Mouse (Mus musculus) neural tube, embryonic 13.5 days (tissue): ENCODE results near the gene Sgpp2. TPM values are rescaled to one million over a fixed set of nuclear protein-coding genes. Genes with fewer than 3 reads are reported as not detected.

Experiments used
- ATAC-seq: fragments of 200-750 bp; cut with Nextera tagmentation; 2 replicates; pipeline ENCODE4 v1.8.0; 2017; ENCODE audit warnings: low read depth, mild to moderate bottlenecking, moderate TSS enrichment, moderate library complexity
- H3K27ac ChIP-seq: fragments of 300-500 bp; sonication (generic); replicated peaks from 2 replicates; pipeline ENCODE4 v1.5.1; 2015; ENCODE audit warnings: moderate library complexity, mild to moderate bottlenecking, inconsistent platforms
- H3K27me3 ChIP-seq: fragments of 300-500 bp; sonication (generic); 2 replicates; pipeline ENCODE4 v1.6.1; 2015; ENCODE audit warnings: mild to moderate bottlenecking, inconsistent platforms
- H3K36me3 ChIP-seq: fragments of 300-500 bp; sonication (generic); 2 replicates; pipeline ENCODE4 v1.6.1; 2015; ENCODE audit warnings: mild to moderate bottlenecking, inconsistent platforms
- H3K4me1 ChIP-seq: fragments of 300-500 bp; sonication (generic); replicated peaks from 2 replicates; pipeline ENCODE4 v1.6.1; 2015; ENCODE audit warnings: inconsistent platforms
- H3K4me2 ChIP-seq: fragments of 300-500 bp; sonication (generic); 2 replicates; pipeline ENCODE4 v1.6.1; 2015; ENCODE audit warnings: inconsistent platforms, mild to moderate bottlenecking, moderate library complexity
- H3K4me3 ChIP-seq: fragments of 300-500 bp; sonication (generic); 2 replicates; pipeline ENCODE4 v1.5.1; 2015; ENCODE audit warnings: mild to moderate bottlenecking, inconsistent platforms
- H3K9ac ChIP-seq: fragments of 300-500 bp; sonication (generic); 2 replicates; pipeline ENCODE4 v1.6.1; 2015; ENCODE audit warnings: moderate library complexity, mild to moderate bottlenecking, inconsistent platforms
- H3K9me3 ChIP-seq: fragments of 300-500 bp; sonication (generic); 2 replicates; pipeline ENCODE4 v1.6.1; 2016; ENCODE audit warnings: inconsistent platforms
- WGBS: fragments of 180-500 bp; shearing (Covaris S2); methylation state at CpG from one replicate; pipeline ENCODE4 v1.1.7; 2015; 5-methylcytosine and 5-hydroxymethylcytosine counted together
- polyA plus RNA-seq: library from polyadenylated mRNA; unstranded; fragments of >200 nt; fragmentation: Nextera tagmentation; extraction: Ambion mirVana; gene quantifications from 2 replicates; pipeline ENCODE4 v1.2.1, GENCODE M21; 2015

Gene Sgpp2
- polyA plus RNA-seq, 1 experiment from 2014 or later = 2.3 TPM

GRCm38 (mm10) chr1:78436445-78436844 is 126.3 kb downstream of the Sgpp2 start:
- H3K27ac ChIP-seq = no peak overlapping the region
- no peak for ATAC-seq
- WGBS = 95% methylated on average over 1 of the region's 1 CpGs

DNA sequence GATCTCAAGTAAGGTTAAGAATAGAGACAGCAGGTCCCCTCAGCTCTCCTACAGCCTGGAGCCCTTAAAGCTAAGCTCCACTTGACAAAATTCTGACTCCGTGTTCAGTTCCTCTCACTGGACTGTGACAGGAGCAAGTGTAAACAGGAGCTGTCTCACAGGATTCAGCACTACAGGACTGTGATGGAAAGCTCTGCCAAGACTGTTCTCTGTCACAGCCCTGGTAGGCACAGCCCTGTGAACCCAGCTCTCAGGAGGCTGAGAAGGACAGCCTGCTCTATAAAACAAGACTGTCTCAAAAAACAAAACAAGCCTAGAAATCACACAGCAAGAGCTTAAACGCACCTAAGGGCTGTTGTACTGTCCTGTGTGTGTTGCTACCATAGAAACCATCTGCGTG is 127.0 kb downstream of the Sgpp2 start:
- no peak overlapping the region for H3K4me2 ChIP-seq
- H3K4me3 ChIP-seq = no peak overlapping the region
- H3K27ac ChIP-seq = no peak overlapping the region
- H3K9ac ChIP-seq = no peak overlapping the region
- 83% methylated on average over 3 of the region's 3 CpGs for WGBS
- no peaks in the 10 kb centered on the region for H3K27me3 ChIP-seq
- peaks cover 20% of the 10 kb centered on the region for H3K36me3 ChIP-seq
- ATAC-seq = no peak
- H3K9me3 ChIP-seq = no peaks in the 10 kb centered on the region
- H3K4me1 ChIP-seq = no peaks in the 10 kb centered on the region

More at GRCm38 (mm10) chr1:78436445-78436844, 126.3 kb downstream of the Sgpp2 start:
- no peaks in the 10 kb centered on the region for H3K9me3 ChIP-seq
- H3K36me3 ChIP-seq = peaks cover 16% of the 10 kb centered on the region
- no peak overlapping the region for H3K4me3 ChIP-seq
- H3K27me3 ChIP-seq = no peaks in the 10 kb centered on the region
- no peaks in the 10 kb centered on the region for H3K4me1 ChIP-seq
- no peak overlapping the region for H3K4me2 ChIP-seq
- H3K9ac ChIP-seq = no peak overlapping the region

GRCm38 (mm10) chr1:78440716-78441115 is 130.6 kb downstream of the Sgpp2 start:
- no peaks in the 10 kb centered on the region for H3K4me1 ChIP-seq
- no peaks in the 10 kb centered on the region for H3K9me3 ChIP-seq
- no peak overlapping the region for H3K4me2 ChIP-seq
- H3K4me3 ChIP-seq = no peak overlapping the region
- WGBS = 92% methylated on average over 8 of the region's 8 CpGs
- H3K9ac ChIP-seq = no peak overlapping the region
- H3K36me3 ChIP-seq = peaks cover 41% of the 10 kb centered on the region
- no peak for ATAC-seq
- no peak overlapping the region for H3K27ac ChIP-seq
- H3K27me3 ChIP-seq = no peaks in the 10 kb centered on the region

DNA sequence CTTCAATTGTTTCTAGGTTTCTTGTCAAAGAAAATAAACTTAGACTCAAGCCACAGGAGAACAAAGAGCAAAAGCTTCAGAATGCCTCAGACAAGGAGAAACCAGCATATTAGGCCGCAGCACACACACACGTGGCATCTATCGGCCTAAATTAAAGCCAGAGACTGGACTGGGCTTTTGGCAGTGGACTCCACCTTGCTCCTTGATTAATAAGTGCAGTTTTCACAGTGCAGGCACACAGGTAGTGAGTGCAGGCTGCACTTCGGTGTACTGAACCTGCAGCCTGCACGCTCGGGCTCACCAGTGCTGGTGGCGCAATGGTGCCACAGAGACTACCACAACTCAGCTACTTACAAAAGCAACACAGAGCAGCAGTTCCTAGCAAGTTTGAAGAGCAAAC is 132.9 kb downstream of the Sgpp2 start:
- no peak overlapping the region for H3K4me2 ChIP-seq
- H3K27me3 ChIP-seq = no peaks in the 10 kb centered on the region
- H3K4me3 ChIP-seq = no peak overlapping the region
- H3K9me3 ChIP-seq = no peaks in the 10 kb centered on the region
- ATAC-seq = no peak
- no peak overlapping the region for H3K27ac ChIP-seq
- no peak overlapping the region for H3K9ac ChIP-seq
- peaks cover 44% of the 10 kb centered on the region for H3K36me3 ChIP-seq
- no peaks in the 10 kb centered on the region for H3K4me1 ChIP-seq
- 95% methylated on average over 7 of the region's 7 CpGs for WGBS

DNA sequence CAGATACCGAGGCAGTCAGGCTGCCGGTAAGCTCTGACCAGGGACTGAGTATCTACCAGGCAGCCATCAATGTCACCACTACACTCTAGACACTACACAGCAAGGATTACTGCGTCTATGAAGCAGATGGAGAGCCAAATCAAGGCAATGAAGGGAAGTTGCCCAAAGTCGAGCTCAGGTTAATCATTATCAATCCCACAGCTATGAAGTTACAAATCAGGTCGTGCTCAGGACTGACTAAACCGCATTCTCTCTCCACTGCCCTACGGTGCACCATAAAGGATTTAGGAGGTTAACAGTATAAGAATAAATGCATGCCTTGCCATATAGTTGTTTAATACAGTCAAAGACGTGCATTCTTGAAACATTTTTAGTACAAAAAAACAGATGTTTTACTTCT is 136.1 kb downstream of the Sgpp2 start:
- peaks cover 50% of the 10 kb centered on the region for H3K36me3 ChIP-seq
- no peak for ATAC-seq
- WGBS = 87% methylated on average over 8 of the region's 8 CpGs
- H3K4me2 ChIP-seq = no peak overlapping the region
- no peaks in the 10 kb centered on the region for H3K27me3 ChIP-seq
- peaks cover 6% of the 10 kb centered on the region; the same call in 1 of the 2 replicates for H3K4me1 ChIP-seq
- H3K9me3 ChIP-seq = no peaks in the 10 kb centered on the region
- no peak overlapping the region for H3K9ac ChIP-seq
- H3K27ac ChIP-seq = no peak overlapping the region
- no peak overlapping the region for H3K4me3 ChIP-seq

DNA sequence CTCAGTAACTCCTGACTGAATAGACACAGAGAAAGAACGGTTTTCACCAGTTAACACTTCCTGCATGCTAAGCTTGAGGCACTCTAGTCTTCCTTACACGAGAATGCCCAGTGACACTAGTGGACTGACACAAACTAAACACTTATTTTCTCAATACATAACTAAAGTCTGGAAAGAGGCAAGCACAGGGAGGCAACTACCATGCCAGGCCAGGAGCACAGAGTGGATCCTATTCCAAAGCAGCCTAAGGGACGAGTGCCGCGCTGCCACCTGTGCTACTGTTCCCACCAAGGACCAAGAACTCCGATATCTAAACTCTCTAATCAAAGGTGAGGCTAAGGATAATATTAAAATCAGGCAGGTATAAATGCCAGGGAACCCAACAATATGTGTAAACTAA is 136.6 kb downstream of the Sgpp2 start:
- WGBS = 97% methylated on average over 6 of the region's 6 CpGs
- no peaks in the 10 kb centered on the region for H3K27me3 ChIP-seq
- no peak overlapping the region for H3K4me2 ChIP-seq
- H3K27ac ChIP-seq = no peak overlapping the region
- H3K9me3 ChIP-seq = no peaks in the 10 kb centered on the region
- H3K36me3 ChIP-seq = peaks cover 50% of the 10 kb centered on the region
- no peak overlapping the region for H3K4me3 ChIP-seq
- no peak for ATAC-seq
- no peak overlapping the region for H3K9ac ChIP-seq
- peaks cover 11% of the 10 kb centered on the region for H3K4me1 ChIP-seq

- Histone ChIP-seq H3K27me3 (no peaks in the 10 kb centered on the region), H3K4me3 (no peak overlapping the region), H3K9me3 (no peaks in the 10 kb centered on the region), H3K4me1 (peaks cover 14% of the 10 kb centered on the region), H3K9ac (no peak overlapping the region), H3K4me2 (no peak overlapping the region), H3K36me3 (peaks cover 52% of the 10 kb centered on the region), H3K27ac (no peak overlapping the region)
- WGBS = 66% methylated on average over 1 of the region's 1 CpGs
- ATAC-seq = no peak
These were observed 137.9 kb downstream of the Sgpp2 start for GRCm38 (mm10) chr1:78448091-78448490.

DNA sequence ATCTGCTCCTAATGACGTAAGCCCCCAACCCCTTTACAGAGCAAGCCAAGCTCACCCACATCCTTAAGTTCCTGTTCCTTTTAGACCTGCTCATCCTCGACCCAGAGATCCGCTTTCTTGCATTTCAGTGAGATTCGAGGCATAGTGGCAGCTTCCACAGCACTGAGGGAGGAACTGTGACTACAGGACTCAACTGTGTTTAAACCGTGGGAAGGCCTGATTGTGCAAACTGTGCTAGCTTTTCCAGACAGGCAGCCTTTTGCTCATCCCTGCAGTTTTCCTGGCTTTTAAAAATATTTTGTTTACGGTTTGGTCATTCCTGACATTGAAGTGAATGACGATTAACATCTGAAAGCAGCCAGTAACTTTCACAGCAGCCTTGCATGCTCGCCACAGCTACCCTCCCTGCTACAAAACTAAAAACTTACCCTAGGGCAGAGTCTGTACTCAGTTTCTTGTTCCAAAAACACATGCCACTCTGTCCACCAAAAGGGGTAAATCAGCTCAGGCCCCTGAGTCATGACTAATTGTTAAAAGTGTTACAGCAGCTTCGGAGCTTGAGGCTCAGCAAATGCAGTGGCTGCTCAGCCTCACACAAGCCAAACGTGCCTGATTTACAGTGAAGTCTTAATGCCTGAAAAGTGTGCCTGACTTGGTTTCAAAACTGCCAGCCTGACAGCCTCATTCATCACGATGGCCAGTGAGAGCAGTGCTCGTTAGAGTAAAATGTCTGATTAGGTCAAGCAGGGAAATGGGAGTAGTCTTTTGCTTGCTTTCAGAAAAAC is 141.1 kb downstream of the Sgpp2 start:
- H3K4me1 ChIP-seq = peaks cover 14% of the 10 kb centered on the region
- H3K4me2 ChIP-seq = no peak overlapping the region
- ATAC-seq = peak; percentile 59
- peaks cover 52% of the 10 kb centered on the region for H3K36me3 ChIP-seq
- no peak overlapping the region for H3K9ac ChIP-seq
- H3K4me3 ChIP-seq = no peak overlapping the region
- no peaks in the 10 kb centered on the region for H3K9me3 ChIP-seq
- peak overlapping the region; percentile 9; the same call in 1 of the 2 replicates for H3K27ac ChIP-seq
- 56% methylated on average over 12 of the region's 12 CpGs for WGBS
- no peaks in the 10 kb centered on the region for H3K27me3 ChIP-seq

DNA sequence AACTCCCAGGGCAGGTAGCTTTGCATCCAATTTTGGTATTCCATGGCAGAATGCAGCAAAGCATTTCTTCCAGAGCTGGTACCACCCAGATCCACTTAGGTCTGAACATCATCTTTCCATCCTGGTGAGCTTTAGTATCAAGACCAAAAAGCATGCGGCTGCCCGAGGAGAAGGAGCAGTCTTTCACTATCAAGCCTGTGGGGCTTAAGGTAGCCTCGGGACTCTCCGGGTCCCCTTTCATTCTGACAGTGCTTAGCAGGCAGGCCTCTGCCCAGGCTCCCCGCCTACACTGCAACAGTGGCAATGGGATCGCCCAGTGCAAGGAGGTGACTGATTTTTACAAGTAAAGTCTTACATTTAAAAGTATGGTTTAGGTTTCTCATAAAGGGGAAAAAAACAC is 142.4 kb downstream of the Sgpp2 start:
- Histone ChIP-seq H3K4me1 (peaks cover 14% of the 10 kb centered on the region), H3K9ac (no peak overlapping the region), H3K4me3 (no peak overlapping the region), H3K9me3 (no peaks in the 10 kb centered on the region), H3K36me3 (peaks cover 62% of the 10 kb centered on the region), H3K27ac (no peak overlapping the region), H3K4me2 (no peak overlapping the region), H3K27me3 (no peaks in the 10 kb centered on the region)
- no peak for ATAC-seq
- 86% methylated on average over 6 of the region's 6 CpGs for WGBS

GRCm38 (mm10) chr1:78453886-78454285 is 143.7 kb downstream of the Sgpp2 start:
- WGBS = 94% methylated on average over 8 of the region's 8 CpGs
- H3K27ac ChIP-seq = no peak overlapping the region
- no peak for ATAC-seq
- peaks cover 14% of the 10 kb centered on the region for H3K4me1 ChIP-seq
- H3K4me2 ChIP-seq = no peak overlapping the region
- H3K9me3 ChIP-seq = no peaks in the 10 kb centered on the region
- no peaks in the 10 kb centered on the region for H3K27me3 ChIP-seq
- peaks cover 64% of the 10 kb centered on the region for H3K36me3 ChIP-seq
- no peak overlapping the region for H3K9ac ChIP-seq
- H3K4me3 ChIP-seq = no peak overlapping the region

DNA sequence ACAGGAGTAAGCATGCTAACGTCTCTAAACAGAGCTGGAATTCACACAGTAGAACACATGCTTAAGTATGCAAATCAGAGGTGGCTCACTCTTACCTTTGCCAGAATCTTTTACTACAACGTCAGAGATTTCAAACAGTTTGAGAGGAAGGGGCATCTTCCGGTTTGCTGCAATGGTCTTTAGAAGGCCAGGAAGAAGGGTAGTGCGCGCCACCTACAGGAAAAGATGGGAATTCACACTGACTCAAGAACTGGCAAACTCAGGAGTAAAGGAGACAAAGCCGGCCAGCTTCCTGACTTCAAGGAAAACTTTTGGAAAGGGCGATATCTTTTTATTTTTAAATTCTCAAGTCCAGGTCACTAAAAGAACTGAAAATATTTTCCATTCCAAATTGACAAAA is 144.5 kb downstream of the Sgpp2 start:
- H3K4me3 ChIP-seq = no peak overlapping the region
- H3K27me3 ChIP-seq = no peaks in the 10 kb centered on the region
- H3K9ac ChIP-seq = no peak overlapping the region
- H3K36me3 ChIP-seq = peaks cover 71% of the 10 kb centered on the region
- WGBS = 28% methylated on average over 7 of the region's 7 CpGs
- no peak overlapping the region for H3K4me2 ChIP-seq
- peaks cover 14% of the 10 kb centered on the region for H3K4me1 ChIP-seq
- H3K27ac ChIP-seq = no peak overlapping the region
- 0 out of 2 replicates have a peak, but pooled peaks have one; percentile 8 for ATAC-seq
- H3K9me3 ChIP-seq = no peaks in the 10 kb centered on the region
